Mouse (Mus musculus): ENCODE data around the gene Bace1.

Bace1 gene

DNA sequence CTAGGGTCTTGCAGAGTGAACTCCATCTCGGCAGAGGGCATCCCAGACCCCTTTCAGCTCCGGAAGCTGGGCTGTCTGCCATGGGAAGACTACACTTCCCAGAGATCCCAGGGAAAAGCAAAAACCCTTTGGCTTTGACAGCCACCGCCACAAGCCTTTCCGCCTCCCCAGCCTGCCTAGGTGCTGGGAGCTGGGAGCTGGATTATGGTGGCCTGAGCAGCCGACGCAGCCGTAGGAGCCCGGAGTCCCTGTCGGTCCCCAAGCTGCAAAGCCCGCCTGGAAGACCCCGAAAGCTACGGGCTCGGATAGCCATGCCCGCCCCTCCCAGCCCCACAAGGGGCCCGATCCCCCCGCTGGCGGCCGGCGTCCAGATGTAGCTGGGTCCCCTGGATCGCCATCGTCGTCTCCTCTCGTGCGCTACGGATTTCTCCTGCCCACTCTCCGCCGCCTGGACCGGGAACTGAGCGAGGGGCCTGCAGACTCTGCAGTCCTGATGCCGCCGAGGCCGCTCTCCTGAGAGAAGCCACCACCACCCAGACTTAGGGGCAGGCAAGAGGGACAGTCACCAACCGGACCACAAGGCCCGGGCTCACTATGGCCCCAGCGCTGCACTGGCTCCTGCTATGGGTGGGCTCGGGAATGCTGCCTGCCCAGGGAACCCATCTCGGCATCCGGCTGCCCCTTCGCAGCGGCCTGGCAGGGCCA is at the start of gene Bace1:
Gene Bace1, plus strand, starts transcription at position 147 of the 705 bp plus-strand sequence.
- peak; percentile 87 to 89 for DNase-seq

DNA sequence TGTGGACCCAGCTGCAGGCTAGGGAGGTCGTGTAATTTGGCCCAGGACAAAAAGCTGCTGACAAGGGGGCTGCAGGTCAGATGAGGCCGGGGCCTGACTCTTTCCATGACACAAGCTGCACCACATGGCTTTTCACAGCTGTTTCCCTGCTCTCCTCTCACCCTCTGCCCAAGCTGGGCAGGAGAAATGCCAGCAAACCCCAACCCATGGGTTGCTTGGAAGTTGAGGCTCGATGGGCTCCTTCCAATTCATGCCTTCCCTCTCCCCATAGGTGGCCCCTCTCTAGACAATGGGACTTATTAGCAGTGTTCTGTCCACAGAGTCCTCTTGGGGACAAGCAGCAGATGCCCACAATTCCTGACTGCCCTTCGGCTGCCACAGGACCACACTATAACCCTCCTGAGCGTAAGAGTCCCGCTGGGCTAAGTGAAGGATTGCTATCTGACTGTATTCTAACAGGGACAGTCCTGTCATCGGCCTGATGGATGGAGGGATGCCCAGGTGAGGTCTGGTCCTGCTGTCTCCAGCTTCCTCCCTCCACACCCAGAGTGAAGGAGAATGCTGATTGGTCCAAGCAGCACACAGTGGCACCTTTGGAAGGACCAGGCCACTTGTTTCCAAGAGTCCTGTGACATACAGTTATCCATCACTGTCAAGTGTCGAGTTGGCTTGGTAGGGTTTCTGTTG is 46.8 kb upstream of the Bace1 start:
- DNase-seq, result no peak

DNA sequence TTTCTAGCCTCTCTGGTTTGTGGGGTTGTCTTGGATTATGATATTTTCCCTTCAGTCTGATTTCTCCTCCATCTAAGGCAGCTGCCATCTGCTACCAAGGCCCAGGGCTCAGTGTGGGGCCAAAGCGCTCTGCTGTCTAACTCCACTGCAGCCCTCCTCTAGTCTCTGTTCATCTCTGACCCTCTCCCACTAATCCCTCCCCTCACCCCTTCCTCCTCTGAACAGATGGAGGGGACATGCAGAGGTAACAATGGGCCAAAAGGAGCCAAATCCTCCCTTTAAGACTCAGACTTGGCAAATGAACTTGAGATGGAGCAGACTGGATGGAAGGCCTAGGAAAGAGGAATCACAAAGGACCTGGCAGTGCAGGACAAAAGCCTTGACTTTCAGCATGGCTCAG is 46.1 kb upstream of the Bace1 start:
- no peak for DNase-seq

DNA sequence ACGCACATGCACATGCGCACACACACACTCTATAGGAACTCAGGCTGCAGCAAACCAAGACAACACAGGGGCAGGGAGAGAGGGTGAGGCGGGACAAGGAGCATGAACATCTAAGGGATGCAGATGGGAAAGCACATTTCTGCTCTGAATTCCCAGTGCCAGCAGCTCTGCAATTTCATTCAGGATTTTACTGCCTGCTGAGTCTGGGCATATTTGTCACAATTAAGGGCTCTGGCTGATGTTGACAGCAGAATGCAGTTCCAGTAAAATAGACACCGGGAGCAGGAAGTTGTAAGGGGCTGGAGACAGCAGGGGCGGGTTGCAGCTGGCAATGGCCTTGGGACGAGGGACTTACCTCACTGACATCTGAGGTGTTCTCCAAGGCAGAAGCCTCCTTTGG is 44.7 kb upstream of the Bace1 start:
- DNase-seq, result no peak

DNA sequence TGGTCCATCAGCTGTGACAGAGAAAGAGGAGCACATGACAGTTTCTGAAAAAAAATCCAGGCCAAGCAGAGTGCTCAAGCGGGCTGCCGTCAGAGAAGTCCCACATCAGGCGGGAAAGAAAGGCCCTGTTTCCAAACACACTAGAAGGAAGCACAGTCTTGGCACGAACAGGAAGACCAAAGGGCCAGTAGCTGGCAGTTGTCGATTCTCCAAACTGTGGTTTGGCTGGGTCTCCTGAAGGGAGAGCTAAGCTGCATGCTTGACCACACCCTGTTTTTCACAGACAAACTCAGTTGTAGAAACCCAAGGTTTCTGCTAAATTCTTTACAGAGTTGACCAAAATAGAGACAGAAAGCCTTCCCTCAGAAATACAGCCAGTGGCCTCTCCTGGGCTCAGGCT is 42.7 kb upstream of the Bace1 start:
- DNase-seq, result no peak

DNA sequence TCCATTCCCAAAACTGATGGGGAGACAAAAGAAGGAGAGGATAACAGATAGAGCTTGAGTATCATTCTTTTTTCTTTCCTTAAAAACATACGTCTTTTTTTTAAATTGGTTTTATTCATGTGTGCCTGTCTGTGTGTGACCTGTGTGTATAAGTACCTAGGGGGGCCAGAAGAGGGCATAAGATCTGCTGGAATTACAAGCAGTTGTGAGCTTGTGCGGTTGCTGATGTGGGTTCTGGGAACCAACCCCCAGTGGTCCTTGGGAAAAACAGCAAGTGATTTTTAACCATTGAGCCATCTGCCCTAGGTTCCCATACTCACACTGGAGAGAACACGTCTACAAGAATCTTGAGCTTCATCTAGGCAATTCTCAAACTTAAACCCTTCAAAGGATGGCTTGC is 41.1 kb upstream of the Bace1 start:
- no peak for DNase-seq

DNA sequence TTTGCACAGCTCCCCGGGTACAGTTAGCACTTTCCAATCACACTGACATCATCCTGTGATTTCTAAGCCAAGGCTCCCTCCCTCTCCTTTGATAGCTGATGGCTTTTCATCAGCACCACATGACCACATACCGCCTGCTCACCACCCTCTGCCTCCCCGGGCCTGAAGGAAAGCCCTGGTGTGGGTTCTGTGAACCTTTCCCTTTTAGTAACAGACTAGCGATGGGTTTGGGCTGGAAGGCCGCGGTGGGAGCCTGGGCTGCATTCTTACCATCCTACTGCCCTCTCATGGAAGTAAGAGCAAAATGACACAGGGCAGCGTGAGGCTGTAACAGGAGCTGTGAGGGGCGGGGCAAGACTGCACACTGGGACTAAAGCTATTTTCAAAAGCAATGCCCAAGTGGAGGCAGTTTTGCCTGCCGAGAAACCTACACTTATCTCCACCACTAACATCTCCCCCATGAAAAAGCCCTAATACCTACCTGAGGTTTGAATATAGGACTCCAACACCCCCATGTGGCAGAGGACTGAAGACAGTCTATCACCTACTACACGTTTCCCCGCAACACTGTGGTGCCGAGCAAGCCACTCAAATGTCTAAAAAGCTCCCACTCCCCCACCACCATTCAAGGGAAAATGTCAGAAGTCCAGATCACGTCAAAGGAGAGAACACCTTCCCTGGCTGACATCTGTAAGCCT is 39.8 kb upstream of the Bace1 start:
- DNase-seq, result peak; percentile 22 to 28

DNA sequence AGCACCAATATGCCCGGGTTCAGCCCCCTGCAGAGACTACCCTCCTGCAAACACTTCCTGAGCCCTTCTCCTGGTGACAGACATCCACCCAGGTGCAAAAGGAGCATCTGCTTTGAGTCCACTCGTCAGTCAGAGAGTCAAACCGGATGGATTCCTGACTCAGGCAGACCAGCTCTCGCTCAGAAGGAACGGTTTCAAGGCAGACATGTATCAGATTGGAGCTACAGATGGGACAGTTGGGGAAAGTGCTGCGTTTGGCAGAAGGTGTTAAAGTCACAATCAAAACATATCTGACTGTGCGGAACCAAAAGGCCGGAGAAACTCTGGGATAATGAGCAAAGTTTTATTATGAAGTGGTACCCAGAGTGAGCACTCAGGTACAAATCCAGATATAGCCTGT is 39.0 kb upstream of the Bace1 start:
- DNase-seq, result no peak

DNA sequence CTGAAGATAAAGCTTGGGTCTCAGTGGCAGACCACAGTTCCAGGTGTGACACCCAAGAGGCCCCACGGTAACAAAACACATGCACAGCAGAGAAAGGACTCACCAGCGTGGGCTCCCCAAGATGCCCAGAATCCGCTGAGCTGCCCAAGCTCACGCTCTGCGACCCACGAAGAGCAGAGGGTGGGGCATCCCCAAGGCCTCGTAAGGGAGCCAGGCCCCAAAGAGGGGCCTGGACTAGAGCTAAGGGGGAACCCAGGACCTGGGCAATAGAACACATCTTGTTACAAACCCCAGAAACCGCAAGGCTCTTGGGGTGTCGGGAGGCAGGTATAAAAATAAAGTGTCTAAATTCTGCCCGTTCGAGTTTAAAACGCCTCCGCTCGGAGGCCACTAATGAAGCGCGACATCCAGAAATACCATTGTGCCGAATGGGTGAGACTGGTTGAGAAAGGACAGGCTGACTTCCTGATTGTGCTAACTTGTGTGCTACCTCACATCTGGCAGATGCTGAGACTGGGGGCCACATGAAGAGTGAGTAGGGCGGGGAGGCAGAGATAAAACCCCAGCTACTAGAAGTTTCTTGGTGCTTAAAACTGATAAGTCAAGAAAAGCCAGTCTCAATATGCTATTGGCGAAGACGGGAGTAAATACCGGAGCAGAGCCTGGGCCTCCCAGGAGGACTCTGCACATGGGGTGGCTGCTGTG is 35.2 kb upstream of the Bace1 start:
- DNase-seq, result no peak

DNA sequence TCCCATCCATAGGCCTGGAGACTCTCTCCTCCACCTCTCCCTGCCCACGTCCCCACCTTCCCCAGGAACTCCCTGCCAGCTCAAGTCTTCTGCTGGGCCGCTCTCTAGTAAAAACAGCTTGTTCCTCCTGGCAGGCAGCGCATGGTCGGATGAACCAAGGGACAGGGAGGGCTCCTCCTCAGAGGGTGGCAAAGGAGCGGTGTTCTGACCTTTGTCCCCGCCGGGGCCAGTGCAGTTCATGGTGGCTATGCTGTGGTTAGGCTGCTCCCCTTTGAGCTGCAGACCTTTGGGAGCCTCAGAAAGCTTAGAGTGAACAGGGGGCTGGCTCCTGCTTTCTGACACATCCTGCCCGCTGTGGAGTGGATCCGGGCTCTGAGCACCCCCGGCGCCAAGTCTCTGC is 31.5 kb upstream of the Bace1 start:
- DNase-seq, result no peak

DNA sequence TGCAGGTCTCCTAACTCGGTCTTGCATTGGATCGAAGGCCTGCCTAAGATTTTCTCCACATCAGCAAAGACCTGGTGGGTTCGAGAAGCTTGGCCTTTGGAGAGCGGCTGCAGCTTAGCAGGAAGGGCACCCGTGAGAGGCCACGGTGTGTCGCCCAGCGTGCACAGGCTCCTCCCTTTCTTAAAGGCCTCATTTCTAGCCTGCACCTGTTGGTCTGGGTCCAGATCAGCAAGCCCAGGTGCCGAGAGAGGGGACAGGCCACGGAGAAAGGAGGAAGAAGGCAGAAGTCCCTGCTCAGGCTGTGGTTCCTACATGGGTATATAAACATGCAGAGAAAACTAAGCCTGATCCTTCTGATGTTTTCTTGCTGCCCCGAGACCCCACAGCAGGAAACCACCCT is 31.0 kb upstream of the Bace1 start:
- no peak for DNase-seq

DNA sequence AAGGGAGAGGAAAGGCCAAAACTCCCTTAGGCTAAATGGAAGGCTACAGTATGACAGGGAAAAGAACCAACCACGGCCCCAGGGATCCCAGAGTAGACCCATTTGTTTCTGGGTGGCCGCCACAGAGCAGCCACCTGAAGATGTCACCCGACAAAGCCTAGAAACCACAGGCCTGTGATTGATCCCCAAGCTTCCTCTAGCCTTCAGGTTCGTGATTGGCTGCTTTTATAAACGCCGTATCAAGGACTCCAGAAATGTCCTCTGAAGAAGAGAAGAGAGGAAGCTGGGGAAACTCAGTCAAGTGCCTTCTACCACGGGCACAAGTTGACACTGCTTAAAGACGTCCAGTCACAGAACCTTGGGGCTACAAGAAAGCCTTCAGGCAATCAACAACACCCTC is 30.6 kb upstream of the Bace1 start:
- no peak for DNase-seq

DNA sequence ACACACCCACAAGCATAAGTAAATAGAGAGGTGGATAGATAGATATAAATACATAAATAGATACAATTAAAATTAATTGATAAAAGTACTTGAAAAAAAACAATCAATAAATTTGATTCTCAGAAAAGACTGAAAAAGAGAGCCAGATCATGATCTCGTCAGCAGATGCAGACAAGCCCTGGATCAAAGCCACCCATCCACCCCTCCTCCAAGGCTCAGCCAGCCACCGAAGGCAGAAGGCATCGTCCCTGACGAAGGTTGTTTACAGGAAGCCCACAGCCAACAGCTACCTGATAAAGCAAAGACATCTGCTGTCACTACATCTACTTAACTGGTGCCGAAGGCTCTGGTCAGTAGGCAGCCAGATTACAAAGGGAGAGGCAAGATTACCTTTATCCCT is 26.4 kb upstream of the Bace1 start:
- no peak for DNase-seq

DNA sequence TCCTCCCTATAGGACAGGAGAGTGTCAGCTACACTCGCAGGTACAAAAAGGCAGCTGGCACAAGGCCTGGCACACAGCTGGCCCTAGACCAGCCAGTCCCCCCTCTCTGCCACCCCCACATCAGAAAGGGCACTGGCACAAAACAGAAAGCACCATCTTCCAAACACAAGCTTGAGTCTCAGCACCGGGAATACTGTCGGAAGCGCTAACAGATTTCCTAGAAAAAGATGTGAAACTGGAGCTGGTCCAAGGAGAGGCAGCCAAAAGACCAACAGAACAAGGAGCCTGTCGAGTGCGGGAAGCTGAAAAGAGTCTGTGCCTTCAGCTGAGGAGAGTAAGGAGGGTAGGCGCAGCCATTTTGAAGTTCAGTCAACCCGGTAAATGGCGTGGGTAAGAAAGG is 23.3 kb upstream of the Bace1 start:
- DNase-seq, result peak; percentile 47 to 59

DNA sequence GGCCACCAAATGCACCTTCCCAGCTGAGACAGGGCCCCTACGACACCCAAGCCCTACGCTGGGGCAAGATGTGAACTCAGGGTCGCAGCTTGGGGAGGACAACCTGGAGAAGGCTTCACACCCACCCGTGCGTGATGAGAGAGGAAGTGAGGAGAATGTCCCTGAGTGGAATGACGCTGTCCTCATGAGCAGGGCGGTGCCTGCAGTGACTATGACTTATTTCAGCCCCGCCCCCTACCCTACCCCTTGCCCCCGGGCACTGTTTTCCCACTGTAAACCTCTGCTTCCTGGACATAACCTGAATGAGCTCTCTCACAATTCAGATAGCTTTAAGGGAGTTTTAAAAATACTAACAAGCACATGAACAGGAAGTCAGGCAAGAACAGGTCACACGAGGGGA is 22.9 kb upstream of the Bace1 start:
- DNase-seq, result no peak

DNA sequence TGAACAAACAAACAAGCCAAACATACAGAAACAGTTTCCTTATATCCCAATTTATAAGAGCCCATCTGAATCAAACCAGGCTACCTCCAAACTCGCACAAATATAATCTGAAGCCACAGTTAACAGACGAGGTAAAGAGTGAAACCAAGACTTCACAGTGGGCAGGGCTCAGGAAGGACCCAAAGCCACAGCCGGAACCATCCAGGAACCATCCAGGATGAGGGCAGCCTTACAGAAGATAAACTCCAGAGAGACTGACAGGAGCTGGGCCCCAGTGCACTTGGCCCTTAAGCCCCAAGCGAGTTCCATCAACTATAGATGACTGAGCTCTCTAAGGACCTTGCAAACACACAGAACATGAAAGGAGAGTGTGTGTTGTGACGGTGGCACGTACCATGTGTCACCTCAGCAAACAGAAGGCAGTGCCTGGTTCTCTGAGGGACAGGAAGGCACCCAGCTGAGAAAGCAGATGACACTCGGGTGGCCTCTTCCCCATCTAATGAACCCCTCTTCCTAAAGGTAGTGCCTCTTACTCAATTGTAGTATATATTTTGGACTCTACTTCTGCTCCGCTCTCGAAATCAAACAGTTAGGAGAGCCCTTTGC is 19.9 kb upstream of the Bace1 start:
- DNase-seq, result peak; percentile 68 to 73

DNA sequence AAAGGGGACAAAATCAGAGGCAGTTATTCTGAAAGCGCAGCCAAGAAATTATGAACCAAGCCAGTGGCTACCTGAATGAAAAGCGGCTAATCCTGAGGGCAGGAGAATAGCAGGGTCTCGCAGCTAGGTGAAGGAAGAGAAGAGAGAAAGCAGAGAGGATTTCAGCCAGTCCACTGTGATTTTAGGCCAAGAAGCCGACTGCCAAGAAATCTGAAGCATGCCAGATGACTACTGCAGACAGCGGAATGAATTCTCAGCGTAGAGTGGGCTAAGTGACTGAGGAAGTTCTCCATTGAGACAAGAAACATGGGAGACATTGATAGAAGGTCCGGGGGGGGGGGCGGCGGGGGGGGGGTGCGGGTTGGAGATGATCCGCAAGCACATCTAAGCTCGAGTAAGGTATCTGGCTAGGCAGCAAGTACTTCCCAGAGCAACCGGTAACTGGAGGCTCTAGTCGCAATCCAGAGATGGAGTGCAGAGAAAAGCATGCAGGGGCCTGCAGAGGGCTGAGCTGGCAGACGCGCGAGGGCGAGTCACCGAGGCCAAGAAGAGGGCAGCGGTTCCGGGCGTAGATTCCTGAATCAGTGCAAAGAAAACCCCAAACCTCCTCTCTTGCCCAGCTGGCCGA is 10.6 kb upstream of the Bace1 start:
- DNase-seq, result peak; percentile 43 to 46

DNA sequence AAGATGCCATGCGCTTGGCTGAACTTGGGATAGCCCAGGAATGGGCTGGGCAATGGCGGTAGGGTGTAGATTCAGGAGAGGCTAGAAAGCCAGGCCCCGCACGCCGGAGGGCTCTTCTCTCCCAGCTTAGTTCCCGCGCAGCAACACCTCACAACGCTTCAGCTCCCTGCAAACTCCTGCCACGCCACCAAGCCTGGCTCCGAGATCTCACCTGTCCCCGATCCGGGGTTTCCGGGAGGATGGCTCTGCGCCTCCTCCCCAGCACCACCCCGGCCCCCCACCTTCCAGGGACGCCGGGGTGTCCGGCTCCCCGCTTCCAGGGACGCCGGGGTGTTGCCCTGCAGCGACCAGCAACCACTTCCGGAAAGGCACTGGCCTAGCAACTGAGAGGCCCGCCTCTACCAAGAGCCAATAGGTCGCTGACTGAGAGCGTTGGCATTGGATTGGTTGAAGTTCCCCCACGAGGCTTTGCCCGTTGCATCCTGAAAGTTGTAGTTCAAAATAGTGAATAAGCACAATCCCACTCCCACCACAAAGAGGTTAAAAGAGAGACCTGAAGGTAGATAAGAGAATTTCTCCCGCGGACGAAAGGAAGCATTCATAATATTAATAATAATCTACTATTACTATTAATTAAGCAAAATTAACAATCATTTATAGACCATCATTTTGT is 10.0 kb upstream of the Bace1 start, which contains the start of gene Cep164:
Gene Cep164, minus strand, starts transcription at position 401 of the 673 bp plus-strand sequence.
- DNase-seq, result peak; percentile 85 to 94

DNA sequence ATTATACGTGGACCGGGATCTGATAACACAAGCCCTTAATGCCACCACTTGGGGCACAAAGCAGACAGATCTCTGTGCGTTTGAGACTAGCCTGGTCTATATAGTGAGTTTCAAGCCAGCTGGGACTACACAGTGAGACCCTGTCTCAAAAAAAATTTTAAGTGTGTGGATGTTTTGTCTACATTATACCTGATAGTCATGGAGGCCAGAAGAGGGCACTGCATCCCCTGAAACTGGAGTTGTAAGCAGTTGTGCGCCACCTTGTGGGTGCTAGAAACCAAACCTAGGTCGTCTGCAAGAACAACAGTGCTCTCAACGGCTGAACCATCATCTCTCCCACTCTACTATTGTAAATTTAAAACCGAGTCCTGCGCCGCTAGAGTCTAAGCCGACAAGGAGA is 9.3 kb upstream of the Bace1 start:
- peak; percentile 77 to 80 for DNase-seq

DNA sequence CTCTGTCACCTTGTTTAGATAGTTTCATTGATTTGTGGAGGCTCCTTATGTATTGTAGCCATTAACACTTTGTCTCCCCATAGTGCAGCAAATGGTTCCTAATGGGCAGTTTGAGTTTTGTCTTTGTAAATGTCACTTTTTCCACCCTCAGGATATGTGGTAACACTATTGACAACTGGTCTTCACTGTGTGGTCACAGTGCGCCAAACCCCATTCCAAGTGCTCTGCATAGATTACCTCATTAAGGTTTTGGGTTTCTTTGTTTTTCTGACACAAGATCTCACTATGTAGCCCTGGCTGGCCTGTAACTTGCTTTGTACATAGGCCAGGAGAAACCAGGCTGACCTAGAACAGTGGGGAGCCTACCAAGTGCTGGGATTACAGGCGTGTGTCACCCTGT is 5.5 kb upstream of the Bace1 start:
- DNase-seq, result no peak

DNA sequence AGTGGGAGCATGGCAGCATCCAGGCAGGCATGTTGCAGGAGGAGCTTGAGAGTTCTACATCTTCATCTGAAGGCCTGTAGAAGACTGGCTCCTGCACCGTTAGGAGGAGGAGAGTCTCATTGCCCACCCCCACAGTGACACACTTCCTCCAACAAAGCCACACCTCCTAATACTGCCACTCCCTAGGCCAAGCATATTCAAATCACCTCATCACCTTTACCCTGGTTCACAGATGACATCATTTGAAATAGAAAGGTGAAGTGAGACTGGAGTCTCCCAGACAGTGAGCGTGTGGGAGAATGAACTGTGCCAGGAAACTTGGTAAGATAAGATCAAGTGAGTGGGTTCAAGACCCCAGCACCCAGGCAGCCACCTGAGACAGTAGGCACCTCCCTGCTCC is 4.9 kb upstream of the Bace1 start:
- no peak for DNase-seq

DNA sequence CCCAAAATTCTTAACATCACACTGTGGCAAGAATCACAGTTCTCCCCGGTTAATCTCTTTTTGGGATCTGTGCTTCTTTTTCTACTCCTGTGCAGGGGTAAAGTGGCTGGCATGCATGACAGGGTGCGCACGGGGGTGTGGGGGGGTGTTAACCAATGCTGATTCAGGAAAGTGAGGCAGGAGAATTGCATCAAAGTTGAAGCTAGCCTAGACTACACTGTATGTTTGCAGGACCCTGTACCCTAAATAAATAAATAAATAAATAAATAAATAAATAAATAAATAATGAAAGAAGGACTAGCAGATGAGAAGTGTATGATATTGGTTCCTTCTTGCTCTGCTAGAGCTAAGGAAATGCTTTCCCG is 329 bp upstream of the Bace1 start:
- no peak for DNase-seq

Measured in cerebellum, adult 18-20 months (tissue).